Mouse (Mus musculus): ENCODE measurements around the gene Btbd1. TPM values are rescaled to one million over a fixed set of nuclear protein-coding genes. Genes with fewer than 3 reads are reported as not detected.

The Btbd1 gene
- polyA plus RNA-seq, 1 experiment = 340 TPM

DNA sequence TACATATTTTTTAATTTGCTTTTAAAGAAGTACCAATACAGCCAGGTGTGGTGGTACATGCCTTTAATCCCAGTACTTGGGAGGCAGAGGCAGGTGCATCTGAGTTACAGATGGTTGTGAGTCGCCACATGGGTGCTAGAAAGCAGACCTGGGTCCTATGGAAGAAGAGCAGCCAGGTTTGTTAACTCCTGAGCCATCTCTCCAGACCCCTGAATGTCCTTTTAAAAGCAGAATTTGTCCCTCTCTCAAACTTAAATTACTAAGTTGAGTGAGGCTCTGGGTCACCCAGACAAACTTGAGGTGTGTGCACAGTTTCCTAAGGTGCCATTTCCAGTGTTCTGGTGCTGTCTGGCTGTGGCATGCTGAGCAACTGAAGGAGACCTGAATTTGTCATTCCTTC lies 26.5 kb upstream of the Btbd1 start, which contains the start of gene Gm10160:
Gene Gm10160 (minus strand): TSS at position 101 of the 400 bp plus-strand sequence.
- H3K27ac ChIP-seq (ENCODE audit: insufficient read depth, low read depth, low read length) = peak within 1 kb of the TSS; percentile 93
- peaks cover 34% of the 10 kb centered on the region for H3K4me1 ChIP-seq (ENCODE audit: control insufficient read depth, insufficient read depth, low read length)
- 94% methylated on average over 1 of the region's 1 CpGs for WGBS
- TF ChIP-seq POLR2A (IDR thresholded peaks at IDR 0.05; ENCODE audit: insufficient read depth, low read depth, low read length) = no peak
- TF ChIP-seq CTCF (IDR thresholded peaks at IDR 0.05; ENCODE audit: insufficient read depth, low read depth, low read length) = no peak
- no peak within 1 kb of the TSS for H3K4me3 ChIP-seq (ENCODE audit: insufficient read depth, low read depth, low read length)

DNA sequence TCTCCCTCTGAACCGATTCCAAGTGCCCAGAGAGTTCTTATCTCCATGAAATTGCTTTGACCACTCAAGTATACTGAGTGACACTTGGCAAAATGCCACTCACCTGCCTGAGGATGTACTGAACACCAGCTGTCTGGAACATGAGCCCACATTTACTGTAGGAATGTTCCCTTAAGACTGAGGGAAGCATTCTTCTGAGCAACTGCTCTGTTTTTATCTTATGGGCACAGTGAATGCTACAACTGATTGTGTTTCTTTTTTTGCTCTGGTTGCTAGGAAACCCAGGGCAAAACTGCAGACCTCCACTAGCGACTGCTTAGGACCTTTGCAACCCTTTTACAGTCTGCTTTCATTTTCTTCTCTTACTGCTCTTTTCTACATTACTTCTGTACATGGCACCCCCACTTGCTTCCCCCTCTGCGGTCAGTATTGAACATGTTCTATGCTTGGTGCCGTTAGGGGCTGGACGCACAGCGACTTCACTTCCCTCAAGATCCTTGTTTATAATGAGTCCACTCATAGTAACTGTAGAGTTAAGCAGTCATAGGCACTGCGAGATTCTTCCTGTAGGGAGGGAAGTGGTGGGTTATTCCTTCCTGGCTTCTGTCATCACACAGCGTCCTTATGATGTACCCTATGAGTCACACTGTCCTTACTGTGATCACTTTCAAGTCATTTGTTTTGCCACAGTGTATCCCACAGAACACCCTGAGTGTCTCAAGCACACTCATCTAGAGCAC lies 25.5 kb upstream of the Btbd1 start:
- peak overlapping the region; percentile 93 for H3K27ac ChIP-seq (ENCODE audit: insufficient read depth, low read depth, low read length)
- H3K4me1 ChIP-seq (ENCODE audit: control insufficient read depth, insufficient read depth, low read length) = peaks cover 28% of the 10 kb centered on the region
- no peak overlapping the region for H3K4me3 ChIP-seq (ENCODE audit: insufficient read depth, low read depth, low read length)
- 16% methylated on average over 8 of the region's 8 CpGs for WGBS
- TF ChIP-seq POLR2A (IDR thresholded peaks at IDR 0.05; ENCODE audit: insufficient read depth, low read depth, low read length) (no peak), CTCF (IDR thresholded peaks at IDR 0.05; ENCODE audit: insufficient read depth, low read depth, low read length) (no peak)

DNA sequence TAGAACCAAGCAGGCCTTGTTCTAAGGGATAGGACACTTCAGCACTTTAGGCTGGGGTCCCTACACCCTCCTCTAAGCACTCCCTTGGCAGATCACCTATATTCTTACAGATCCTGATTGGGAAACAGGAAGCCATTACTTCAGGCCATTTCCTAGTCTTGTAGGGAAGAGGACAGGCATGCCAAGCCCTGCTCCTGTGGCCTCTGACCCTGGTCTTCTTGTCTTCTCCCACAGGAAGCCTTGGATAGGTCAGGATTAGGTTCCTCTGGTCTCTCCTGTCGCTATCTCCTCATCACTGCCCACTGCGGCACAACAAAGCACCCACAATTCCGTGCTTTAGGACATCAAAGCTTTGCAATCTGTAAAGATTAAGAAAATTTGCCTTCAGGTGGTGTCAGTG lies 22.5 kb upstream of the Btbd1 start:
- TF ChIP-seq CTCF (IDR thresholded peaks at IDR 0.05; ENCODE audit: insufficient read depth, low read depth, low read length) = no peak
- TF ChIP-seq POLR2A (IDR thresholded peaks at IDR 0.05; ENCODE audit: insufficient read depth, low read depth, low read length) = no peak
- Histone ChIP-seq H3K27ac (ENCODE audit: insufficient read depth, low read depth, low read length) (no peak overlapping the region), H3K4me3 (ENCODE audit: insufficient read depth, low read depth, low read length) (no peak overlapping the region), H3K4me1 (ENCODE audit: control insufficient read depth, insufficient read depth, low read length) (peaks cover 17% of the 10 kb centered on the region)
- 95% methylated on average over 3 of the region's 3 CpGs for WGBS

DNA sequence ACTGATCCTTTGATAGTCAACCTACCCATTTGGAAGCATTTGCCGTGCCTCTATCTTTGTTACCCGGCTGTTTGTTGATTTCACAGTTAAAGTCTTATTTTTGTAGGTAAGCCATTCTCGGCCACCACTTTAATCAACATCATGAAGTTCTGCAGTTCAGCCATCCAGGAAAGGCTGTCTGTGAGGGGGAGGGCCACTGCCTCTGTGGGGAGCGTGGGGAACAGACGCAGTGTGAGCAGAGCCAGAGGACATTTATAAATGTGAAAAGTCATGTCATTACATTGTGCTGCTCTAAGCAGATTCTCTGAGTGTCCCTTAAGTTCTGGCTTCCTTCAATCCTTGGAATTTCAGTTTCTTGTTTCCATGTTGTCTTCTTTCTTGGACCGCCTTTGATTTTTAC lies 20.9 kb upstream of the Btbd1 start:
- Histone ChIP-seq H3K4me3 (ENCODE audit: insufficient read depth, low read depth, low read length) (no peak overlapping the region), H3K4me1 (ENCODE audit: control insufficient read depth, insufficient read depth, low read length) (peaks cover 12% of the 10 kb centered on the region; the same call in 1 of the 2 replicates), H3K27ac (ENCODE audit: insufficient read depth, low read depth, low read length) (no peak overlapping the region)
- 87% methylated on average over 6 of the region's 6 CpGs for WGBS
- TF ChIP-seq CTCF (IDR thresholded peaks at IDR 0.05; ENCODE audit: insufficient read depth, low read depth, low read length) = no peak
- no peak for TF ChIP-seq POLR2A (IDR thresholded peaks at IDR 0.05; ENCODE audit: insufficient read depth, low read depth, low read length)

DNA sequence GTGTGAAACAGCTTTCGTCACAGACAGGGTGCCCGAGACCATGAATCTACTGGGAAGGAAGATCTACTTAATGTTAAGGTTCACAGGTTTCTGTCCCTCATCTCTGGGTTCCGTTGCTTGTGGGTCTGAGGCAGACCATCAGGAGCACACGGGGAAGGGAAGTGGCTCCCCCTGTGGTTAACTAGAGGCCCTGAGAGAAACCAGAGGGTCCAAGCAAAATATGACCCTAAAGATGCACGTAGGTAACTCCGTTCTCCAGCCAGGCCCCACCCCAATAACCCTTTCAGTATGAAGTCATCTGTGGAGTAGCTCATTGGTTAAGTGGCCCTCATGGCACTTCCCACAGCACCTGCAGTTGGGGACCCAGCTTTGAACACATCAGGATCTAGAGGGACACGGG lies 20.4 kb upstream of the Btbd1 start:
- H3K4me1 ChIP-seq (ENCODE audit: control insufficient read depth, insufficient read depth, low read length) = peaks cover 12% of the 10 kb centered on the region
- no peak overlapping the region for H3K4me3 ChIP-seq (ENCODE audit: insufficient read depth, low read depth, low read length)
- 93% methylated on average over 7 of the region's 7 CpGs for WGBS
- H3K27ac ChIP-seq (ENCODE audit: insufficient read depth, low read depth, low read length) = no peak overlapping the region
- TF ChIP-seq CTCF (IDR thresholded peaks at IDR 0.05; ENCODE audit: insufficient read depth, low read depth, low read length) = no peak
- no peak for TF ChIP-seq POLR2A (IDR thresholded peaks at IDR 0.05; ENCODE audit: insufficient read depth, low read depth, low read length)

DNA sequence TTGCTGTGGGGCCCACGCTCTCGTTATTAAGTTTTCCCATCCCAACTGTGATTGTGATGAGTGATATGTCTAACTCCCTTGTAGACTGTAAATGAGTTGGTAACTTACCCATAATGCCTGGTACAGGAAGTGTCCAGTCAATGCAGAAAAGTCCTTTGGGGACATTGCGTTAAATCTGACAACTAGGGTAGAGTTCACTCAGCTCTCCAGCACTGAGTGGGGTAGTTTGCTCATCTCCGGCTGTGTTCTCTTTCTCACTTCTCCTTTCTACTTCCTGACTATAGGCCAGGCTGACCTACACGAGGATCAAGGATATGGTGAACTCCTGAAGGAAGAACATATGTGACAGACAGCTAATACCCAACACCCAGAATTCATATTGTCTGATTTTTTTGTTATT lies 20.0 kb upstream of the Btbd1 start:
- TF ChIP-seq POLR2A (IDR thresholded peaks at IDR 0.05; ENCODE audit: insufficient read depth, low read depth, low read length) = no peak
- no peak for TF ChIP-seq CTCF (IDR thresholded peaks at IDR 0.05; ENCODE audit: insufficient read depth, low read depth, low read length)
- Histone ChIP-seq H3K27ac (ENCODE audit: insufficient read depth, low read depth, low read length) (no peak overlapping the region), H3K4me3 (ENCODE audit: insufficient read depth, low read depth, low read length) (no peak overlapping the region), H3K4me1 (ENCODE audit: control insufficient read depth, insufficient read depth, low read length) (peaks cover 11% of the 10 kb centered on the region)
- 96% methylated on average over 5 of the region's 5 CpGs for WGBS

DNA sequence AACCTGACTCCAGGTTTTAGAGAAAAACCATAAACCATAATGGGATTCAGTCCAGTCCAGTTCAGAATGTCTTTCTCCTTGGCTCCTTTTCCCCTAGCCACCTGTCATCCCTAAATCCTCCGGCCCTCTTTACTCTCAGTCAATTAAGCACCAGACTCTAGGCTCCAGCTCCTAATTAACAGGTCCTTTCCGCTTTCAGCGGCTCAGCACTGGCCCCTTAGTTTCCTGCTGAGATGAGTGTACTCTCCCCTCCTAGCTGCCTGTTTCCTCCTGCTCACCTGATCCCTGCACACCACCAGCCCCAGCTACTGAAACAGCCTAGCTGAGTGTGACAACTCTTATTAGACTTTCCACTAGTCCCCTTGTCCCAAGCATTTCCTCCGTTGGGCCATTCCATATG lies 18.5 kb upstream of the Btbd1 start:
- H3K27ac ChIP-seq (ENCODE audit: insufficient read depth, low read depth, low read length) = no peak overlapping the region
- 56% methylated on average over 4 of the region's 4 CpGs for WGBS
- peaks cover 7% of the 10 kb centered on the region for H3K4me1 ChIP-seq (ENCODE audit: control insufficient read depth, insufficient read depth, low read length)
- no peak overlapping the region for H3K4me3 ChIP-seq (ENCODE audit: insufficient read depth, low read depth, low read length)
- TF ChIP-seq CTCF (IDR thresholded peaks at IDR 0.05; ENCODE audit: insufficient read depth, low read depth, low read length) = no peak
- no peak for TF ChIP-seq POLR2A (IDR thresholded peaks at IDR 0.05; ENCODE audit: insufficient read depth, low read depth, low read length)

DNA sequence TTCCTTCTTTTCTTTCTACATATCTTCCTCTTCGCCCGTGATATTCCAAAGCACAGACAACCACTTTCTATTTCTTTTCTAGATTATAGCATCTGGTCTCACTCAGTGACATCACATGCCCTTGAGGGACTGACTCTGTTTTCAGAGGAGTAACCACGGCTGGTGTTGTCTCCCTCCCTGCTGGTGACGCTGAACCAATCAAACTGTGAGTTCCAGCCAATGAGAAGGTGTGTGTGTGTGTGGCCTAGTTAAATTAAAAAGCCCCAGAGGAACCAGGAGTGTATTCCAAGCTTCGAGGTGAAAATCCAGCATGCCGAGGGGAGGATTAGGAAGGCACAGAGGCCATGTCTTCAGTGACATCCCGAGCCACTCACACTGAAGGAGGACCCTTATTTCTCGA lies 17.8 kb upstream of the Btbd1 start:
- TF ChIP-seq POLR2A (IDR thresholded peaks at IDR 0.05; ENCODE audit: insufficient read depth, low read depth, low read length) = no peak
- no peak for TF ChIP-seq CTCF (IDR thresholded peaks at IDR 0.05; ENCODE audit: insufficient read depth, low read depth, low read length)
- no peak overlapping the region for H3K27ac ChIP-seq (ENCODE audit: insufficient read depth, low read depth, low read length)
- H3K4me3 ChIP-seq (ENCODE audit: insufficient read depth, low read depth, low read length) = no peak overlapping the region
- WGBS = 35% methylated on average over 8 of the region's 8 CpGs
- peaks cover 7% of the 10 kb centered on the region for H3K4me1 ChIP-seq (ENCODE audit: control insufficient read depth, insufficient read depth, low read length)

DNA sequence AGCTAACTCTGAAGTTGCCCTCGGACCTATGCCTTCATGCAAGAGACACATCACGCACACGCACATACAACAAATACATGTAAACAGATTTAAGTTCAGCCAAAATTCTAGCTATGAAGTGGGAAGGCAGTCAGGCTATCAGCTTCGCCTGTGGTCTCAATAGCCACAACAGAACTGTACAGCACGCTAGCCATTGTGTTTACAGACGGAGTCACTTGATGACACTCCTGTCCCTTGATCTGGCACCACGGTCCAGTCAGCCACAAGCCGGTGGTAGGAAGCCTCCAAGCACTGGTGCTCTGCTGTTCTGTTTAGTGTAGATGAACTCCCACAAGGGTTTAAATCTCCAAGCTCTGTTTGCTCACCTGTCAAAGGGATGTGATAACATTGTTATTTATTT lies 16.8 kb upstream of the Btbd1 start:
- H3K4me3 ChIP-seq (ENCODE audit: insufficient read depth, low read depth, low read length) = no peak overlapping the region
- WGBS = 96% methylated on average over 8 of the region's 8 CpGs
- TF ChIP-seq CTCF (IDR thresholded peaks at IDR 0.05; ENCODE audit: insufficient read depth, low read depth, low read length) (no peak), POLR2A (IDR thresholded peaks at IDR 0.05; ENCODE audit: insufficient read depth, low read depth, low read length) (no peak)
- no peak overlapping the region for H3K27ac ChIP-seq (ENCODE audit: insufficient read depth, low read depth, low read length)
- H3K4me1 ChIP-seq (ENCODE audit: control insufficient read depth, insufficient read depth, low read length) = peaks cover 12% of the 10 kb centered on the region
